Mouse (Mus musculus) CH12.LX (cell line): ENCODE measurements around the gene Snap25.

ENCODE experiments used
- CHD2 ChIP-seq: IDR thresholded peaks from 2 replicates; pipeline ENCODE4 v1.6.1; 2011; ENCODE audit warnings: low read length, improper control_type of control experiment
- CTCF ChIP-seq, 2 experiments: IDR thresholded peaks in 1 of 2; conservative IDR thresholded peaks in 1 of 2; 2 replicates each; pipeline ENCODE4 v1.5.1; 2011 to 2012; ENCODE audit warnings: low read depth in 2 of 2, low read length in 2 of 2, improper control_type of control experiment in 1 of 2, inconsistent platforms in 1 of 2, mild to moderate bottlenecking in 1 of 2, moderate library complexity in 1 of 2
- SIN3A ChIP-seq: IDR thresholded peaks from 2 replicates; pipeline ENCODE4 v1.6.1; 2012; ENCODE audit warnings: low read length, improper control_type of control experiment, inconsistent platforms

- TF ChIP-seq SIN3A, result no peak
- TF ChIP-seq CTCF (conservative IDR thresholded peaks at IDR 0.05 in 1 of 2, IDR thresholded peaks at IDR 0.05 in 1 of 2; ENCODE audit: low read depth in 2 of 2, low read length in 2 of 2), result no peak
- TF ChIP-seq CHD2, result no peak
These were observed 9.9 kb upstream of the Snap25 start for GRCm38 (mm10) chr2:136703376-136703775.
